Mouse (Mus musculus) liver, embryonic 14.5 days (tissue): ENCODE measurements around the gene Ppp1r13l. TPM values are rescaled to one million over a fixed set of nuclear protein-coding genes. Genes with fewer than 3 reads are reported as not detected.

Source experiments
- ATAC-seq: fragments of 200-750 bp; cut with Nextera tagmentation; 2 replicates; pipeline ENCODE4 v1.8.0; 2017; ENCODE audit warnings: moderate number of reproducible peaks, mild to moderate bottlenecking, moderate library complexity; ENCODE audit not compliant: insufficient read depth
- DNase-seq, 3 experiments: peaks; one replicate each; pipeline ENCODE4 v3.0.0-alpha.2; 2012 to 2013; ENCODE audit warnings: low read depth in 3 of 3, low spot score in 3 of 3
- H3K27ac ChIP-seq: fragments of 300-500 bp; sonication (generic); 2 replicates; pipeline ENCODE4 v1.5.1; 2014; ENCODE audit warnings: moderate library complexity, mild to moderate bottlenecking, control low read depth, inconsistent platforms
- H3K27me3 ChIP-seq: fragments of 300-500 bp; sonication (generic); 2 replicates; pipeline ENCODE4 v1.6.1; 2014; ENCODE audit warnings: mild to moderate bottlenecking, low read length, moderate library complexity; ENCODE audit not compliant: control insufficient read depth, insufficient read depth
- H3K36me3 ChIP-seq: fragments of 300-500 bp; sonication (generic); replicated peaks from 2 replicates; pipeline ENCODE4 v1.6.1; 2014; ENCODE audit warnings: low read depth; ENCODE audit not compliant: control insufficient read depth, insufficient read depth
- H3K4me1 ChIP-seq, 2 experiments: fragments of 200-500 bp in 1 of 2; fragments of 300-500 bp in 1 of 2; sonication (generic) in 1 of 2; replicated peaks; 2 replicates each; pipeline ENCODE4 v1.6.1; 2012 to 2014; ENCODE audit warnings: antibody characterized with exemption in 1 of 2, inconsistent platforms in 1 of 2, low read length in 1 of 2; ENCODE audit not compliant: control insufficient read depth in 2 of 2, insufficient read depth in 2 of 2
- H3K4me2 ChIP-seq: fragments of 300-500 bp; sonication (generic); 2 replicates; pipeline ENCODE4 v1.6.1; 2014; ENCODE audit warnings: low read depth, mild to moderate bottlenecking, control low read depth, moderate library complexity
- H3K4me3 ChIP-seq, 2 experiments: fragments of 200-500 bp in 1 of 2; fragments of 300-500 bp in 1 of 2; sonication (generic) in 1 of 2; 2 replicates each; pipeline ENCODE4 v1.5.1; 2012 to 2014; ENCODE audit warnings: low read depth in 2 of 2, low read length in 2 of 2, mild to moderate bottlenecking in 2 of 2, control low read depth in 1 of 2, inconsistent platforms in 1 of 2, moderate library complexity in 1 of 2; ENCODE audit not compliant: insufficient read depth in 1 of 2
- H3K9ac ChIP-seq: fragments of 300-500 bp; sonication (generic); replicated peaks from 2 replicates; pipeline ENCODE4 v1.6.1; 2014; ENCODE audit warnings: mild to moderate bottlenecking, control low read depth, moderate library complexity
- H3K9me3 ChIP-seq: fragments of 300-500 bp; sonication (generic); 2 replicates; pipeline ENCODE4 v1.6.1; 2016; ENCODE audit warnings: low read length, mixed read lengths; ENCODE audit not compliant: control insufficient read depth
- CTCF ChIP-seq: IDR thresholded peaks from 2 replicates; pipeline ENCODE4 v1.5.1; 2016; ENCODE audit warnings: antibody characterized with exemption, low read depth, control low read depth
- EP300 ChIP-seq: IDR thresholded peaks from 2 replicates; pipeline ENCODE4 v1.6.1; 2016; ENCODE audit warnings: antibody characterized with exemption, low read depth
- WGBS: fragments of 180-500 bp; shearing (Covaris S2); extraction: QIAGEN DNeasy Blood & Tissue Kit; methylation state at CpG from one replicate; pipeline ENCODE4 v1.1.7; 2014; ENCODE audit not compliant: insufficient replicate concordance; 5-methylcytosine and 5-hydroxymethylcytosine counted together
- polyA plus RNA-seq, 2 experiments: library from polyadenylated mRNA; depleted of rRNA in 1 of 2; stranded (reverse) in 1 of 2; unstranded in 1 of 2; fragments of >200 nt; fragmentation: Nextera tagmentation in 1 of 2; extraction: Ambion mirVana in 1 of 2; gene quantifications; 2 replicates each; pipeline versions ENCODE4 v1.2.1 to v1.2.3; 2012 to 2014

Gene Ppp1r13l
- polyA plus RNA-seq, 2 experiments = 0.65 to 2.3 TPM

DNA sequence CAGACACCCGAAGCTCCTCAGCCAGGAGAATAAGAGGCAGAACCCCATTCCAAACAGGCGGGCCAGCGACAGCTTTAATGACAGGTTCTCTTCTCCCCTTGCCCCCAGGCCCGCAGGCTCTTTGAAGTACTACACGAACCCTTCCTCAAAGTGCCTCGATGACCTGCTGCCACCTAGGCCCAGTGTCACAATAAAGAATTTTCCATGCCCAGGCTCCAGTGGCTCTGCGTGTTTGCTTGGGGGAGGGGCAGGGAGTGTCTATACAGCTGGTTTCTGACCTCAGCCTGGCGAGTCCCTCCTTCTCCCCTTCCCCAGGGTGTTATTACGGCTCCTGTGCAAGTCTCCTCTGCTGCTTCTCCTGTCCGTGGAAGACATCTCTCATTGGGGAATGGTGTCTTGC, 3.2 kb upstream of the Ppp1r13l start:
- ATAC-seq (no peak), DNase-seq (no peak)
- H3K4me1 ChIP-seq = peaks cover 10 to 18% of the 10 kb centered on the region in 2 experiments
- no peak overlapping the region for H3K4me3 ChIP-seq
- no peaks in the 10 kb centered on the region for H3K9me3 ChIP-seq
- H3K27me3 ChIP-seq = no peaks in the 10 kb centered on the region
- no peak for TF ChIP-seq CTCF
- no peak for TF ChIP-seq EP300
- no peak overlapping the region for H3K27ac ChIP-seq
- H3K36me3 ChIP-seq = peaks cover 5% of the 10 kb centered on the region; the same call in 1 of the 2 replicates
- no peak overlapping the region for H3K4me2 ChIP-seq
- 64% methylated on average over 10 of the region's 10 CpGs for WGBS
- no peak overlapping the region for H3K9ac ChIP-seq

DNA sequence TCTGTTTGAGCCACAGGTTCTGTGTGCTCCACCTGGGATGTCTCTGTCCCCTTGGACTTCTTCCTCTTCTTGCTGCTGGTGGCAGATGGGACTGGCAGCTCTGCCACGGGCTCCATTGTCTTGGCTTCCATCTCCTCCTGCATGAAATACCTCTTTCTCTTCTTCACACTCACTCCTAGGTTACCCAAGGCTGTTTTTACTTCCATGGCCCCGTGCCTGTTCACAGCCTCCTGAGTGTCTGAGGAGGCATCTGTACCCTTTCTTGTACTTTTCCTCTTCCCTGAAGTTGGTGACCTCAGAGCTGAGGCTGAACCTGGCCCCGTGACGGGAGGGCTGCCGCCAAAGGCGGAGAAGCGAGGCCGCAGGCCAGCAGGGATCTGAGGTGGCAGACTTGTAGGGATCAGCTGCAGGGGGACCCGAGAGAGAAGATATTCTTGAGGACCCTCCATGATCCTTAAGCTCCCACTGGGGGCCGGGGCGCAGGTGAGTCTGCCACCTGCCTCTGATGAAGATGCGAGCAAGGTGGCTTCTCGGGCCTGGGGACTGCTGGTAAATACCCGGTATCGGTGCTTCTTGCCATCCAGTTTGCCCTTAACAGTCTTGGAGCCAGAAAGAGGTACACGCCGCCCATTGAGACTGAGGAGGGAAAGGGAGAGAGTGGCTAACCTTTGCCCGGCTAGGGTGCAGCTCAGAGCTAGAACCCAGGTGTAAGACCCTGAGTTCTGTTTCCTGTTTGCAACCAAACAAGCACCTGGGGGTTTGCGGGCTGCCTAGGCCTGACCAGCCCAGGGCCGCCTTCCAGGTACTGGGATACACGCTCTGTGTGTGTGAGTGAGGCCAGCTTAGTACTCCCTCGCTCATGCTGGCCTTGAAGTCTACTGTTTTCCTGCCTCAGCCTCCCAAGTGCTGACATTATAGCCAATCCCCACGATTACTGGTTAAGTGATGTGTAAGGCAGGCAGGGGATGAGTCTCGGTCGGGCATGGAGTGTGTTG, 1.9 kb upstream of the Ppp1r13l start:
- H3K4me2 ChIP-seq = peak overlapping the region; percentile 100
- peaks cover 5% of the 10 kb centered on the region; the same call in 1 of the 2 replicates for H3K36me3 ChIP-seq
- H3K4me3 ChIP-seq = no peak overlapping the region
- TF ChIP-seq EP300 (no peak), CTCF (no peak)
- no peak overlapping the region for H3K27ac ChIP-seq
- no peaks in the 10 kb centered on the region for H3K9me3 ChIP-seq
- H3K9ac ChIP-seq = no peak overlapping the region
- peaks cover 19 to 27% of the 10 kb centered on the region in 2 experiments for H3K4me1 ChIP-seq
- ATAC-seq = no peak
- WGBS = 78% methylated on average over 25 of the region's 25 CpGs
- H3K27me3 ChIP-seq = no peaks in the 10 kb centered on the region
- no peak for DNase-seq

- Histone ChIP-seq H3K27me3 (no peaks in the 10 kb centered on the region), H3K36me3 (peaks cover 5% of the 10 kb centered on the region; the same call in 1 of the 2 replicates), H3K4me3 (peak overlapping the region; percentile 71 to 76), H3K27ac (no peak overlapping the region), H3K9me3 (no peaks in the 10 kb centered on the region), H3K4me2 (peak overlapping the region; percentile 100), H3K9ac (peak overlapping the region; percentile 64), H3K4me1 (peaks cover 19 to 27% of the 10 kb centered on the region in 2 experiments)
- WGBS = 11% methylated on average over 13 of the region's 13 CpGs
- DNase-seq = no peak
- no peak for TF ChIP-seq CTCF
- no peak for ATAC-seq
Measured at GRCm38 (mm10) chr7:19358634-19359033, 915 bp upstream of the Ppp1r13l start.

DNA sequence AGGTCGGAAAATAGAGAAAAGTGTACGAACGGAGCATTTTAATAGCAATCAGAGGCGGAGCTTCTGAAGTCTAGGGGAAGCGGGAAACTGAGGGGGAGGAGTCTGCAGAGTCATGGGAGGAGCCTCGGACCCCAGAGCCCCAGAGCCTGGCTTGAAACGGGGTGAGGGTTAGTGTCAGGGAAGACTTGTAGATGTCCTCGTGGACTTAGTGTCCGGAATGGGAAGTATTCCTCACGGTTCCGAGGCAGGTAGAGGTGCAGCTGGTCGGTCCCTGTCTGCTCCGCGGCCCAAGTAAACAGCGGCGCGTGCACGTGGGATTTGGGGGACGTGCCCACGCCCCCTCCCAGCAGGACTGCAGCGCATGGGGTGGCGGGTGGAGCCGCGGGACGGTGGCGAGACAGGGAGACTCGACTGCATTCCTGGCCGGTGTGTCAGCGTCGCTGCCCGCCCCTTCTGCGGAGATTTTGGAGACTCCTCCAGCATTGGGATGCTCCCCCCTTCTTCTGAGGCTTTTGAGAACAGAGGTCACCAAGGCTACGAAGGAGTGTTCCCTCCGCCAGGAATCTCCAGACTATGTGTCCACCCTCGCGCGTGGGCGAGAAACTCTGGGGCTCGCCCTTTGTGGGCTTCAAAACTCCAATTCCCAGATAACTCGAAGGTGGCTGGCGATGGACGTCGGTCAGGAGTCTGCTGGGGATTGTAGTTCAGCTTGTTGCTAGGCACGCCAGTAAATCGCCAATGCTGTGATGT, 518 bp downstream of the Ppp1r13l start:
- H3K27me3 ChIP-seq = no peaks in the 10 kb centered on the region
- H3K4me3 ChIP-seq = peak overlapping the region; percentile 71 to 76
- H3K9ac ChIP-seq = peak overlapping the region; percentile 64
- H3K4me1 ChIP-seq = peaks cover 19 to 27% of the 10 kb centered on the region in 2 experiments
- H3K36me3 ChIP-seq = peaks cover 5% of the 10 kb centered on the region; the same call in 1 of the 2 replicates
- TF ChIP-seq EP300 (no peak), CTCF (no peak)
- ATAC-seq (peak; percentile 74), DNase-seq (peak; percentile 68 to 77 (median 74))
- under 1% methylated on average over 45 of the region's 45 CpGs for WGBS
- H3K4me2 ChIP-seq = peak overlapping the region; percentile 100
- peak overlapping the region; percentile 62 for H3K27ac ChIP-seq
- H3K9me3 ChIP-seq = no peaks in the 10 kb centered on the region
